Mouse (Mus musculus) hindbrain, embryonic 15.5 days (tissue): ENCODE results near the gene Nobox. TPM values are rescaled to one million over a fixed set of nuclear protein-coding genes. Genes with fewer than 3 reads are reported as not detected.

Source experiments
- ATAC-seq: fragments of 200-750 bp; cut with Nextera tagmentation; 2 replicates; pipeline ENCODE4 v1.8.0; 2017; ENCODE audit warnings: low read depth, moderate number of reproducible peaks, moderate TSS enrichment; ENCODE audit not compliant: low FRiP score
- H3K27ac ChIP-seq: fragments of 300-500 bp; sonication (generic); replicated peaks from 2 replicates; pipeline ENCODE4 v1.5.1; 2015; ENCODE audit warnings: mild to moderate bottlenecking, inconsistent platforms
- H3K27me3 ChIP-seq: fragments of 300-500 bp; sonication (generic); 2 replicates; pipeline ENCODE4 v1.6.1; 2015; ENCODE audit warnings: control low read depth, inconsistent platforms
- H3K36me3 ChIP-seq: fragments of 300-500 bp; sonication (generic); 2 replicates; pipeline ENCODE4 v1.6.1; 2015; ENCODE audit warnings: control low read depth, inconsistent platforms
- H3K4me1 ChIP-seq: fragments of 300-500 bp; sonication (generic); replicated peaks from 2 replicates; pipeline ENCODE4 v1.6.1; 2015; ENCODE audit warnings: control low read depth, inconsistent platforms
- H3K4me2 ChIP-seq: fragments of 300-500 bp; sonication (generic); 2 replicates; pipeline ENCODE4 v1.6.1; 2015; ENCODE audit warnings: moderate library complexity, mild to moderate bottlenecking, inconsistent platforms
- H3K4me3 ChIP-seq: fragments of 300-500 bp; sonication (generic); 2 replicates; pipeline ENCODE4 v1.5.1; 2015; ENCODE audit warnings: mild to moderate bottlenecking, inconsistent platforms
- H3K9ac ChIP-seq: fragments of 300-500 bp; sonication (generic); 2 replicates; pipeline ENCODE4 v1.6.1; 2015; ENCODE audit warnings: inconsistent platforms
- H3K9me3 ChIP-seq: fragments of 300-500 bp; sonication (generic); 2 replicates; pipeline ENCODE4 v1.6.1; 2016; ENCODE audit warnings: control low read depth, inconsistent platforms
- WGBS: fragments of 180-500 bp; shearing (Covaris S2); methylation state at CpG from one replicate; pipeline ENCODE4 v1.1.7; 2015; 5-methylcytosine and 5-hydroxymethylcytosine counted together
- polyA plus RNA-seq: library from polyadenylated mRNA; unstranded; fragments of >200 nt; fragmentation: Nextera tagmentation; extraction: Ambion mirVana; gene quantifications from 2 replicates; pipeline ENCODE4 v1.2.1, GENCODE M21; 2015

Nobox gene
- not detected in 2 replicates for polyA plus RNA-seq

- Histone ChIP-seq H3K36me3 (no peaks in the 10 kb centered on the region), H3K9me3 (no peaks in the 10 kb centered on the region), H3K4me1 (0 out of 2 replicates have a peak, but pooled peaks cover 4% of the 10 kb centered on the region), H3K4me3 (no peak within 1 kb of the TSS), H3K4me2 (no peak within 1 kb of the TSS), H3K9ac (no peak within 1 kb of the TSS), H3K27ac (no peak within 1 kb of the TSS), H3K27me3 (no peaks in the 10 kb centered on the region)
- ATAC-seq: no peak
- WGBS: 67% methylated on average over 16 of the region's 16 CpGs
Observed at GRCm38 (mm10) chr6:43309454-43309853, at the start of gene Nobox. TSS of gene Nobox (minus strand) at chr6:43309554.

GRCm38 (mm10) chr6:43354562-43355241 lies 45.3 kb upstream of the Nobox start:
- Histone ChIP-seq H3K4me3 (no peak overlapping the region), H3K9ac (no peak overlapping the region), H3K4me2 (no peak overlapping the region), H3K36me3 (no peaks in the 10 kb centered on the region), H3K27ac (no peak overlapping the region), H3K9me3 (no peaks in the 10 kb centered on the region), H3K27me3 (no peaks in the 10 kb centered on the region), H3K4me1 (no peaks in the 10 kb centered on the region)
- ATAC-seq: peak; percentile 71; the same call in 1 of the 2 replicates
- 74% methylated on average over 9 of the region's 9 CpGs for WGBS

GRCm38 (mm10) chr6:43353446-43353845 lies 44.1 kb upstream of the Nobox start:
- no peak overlapping the region for H3K4me3 ChIP-seq
- 95% methylated on average over 4 of the region's 4 CpGs for WGBS
- H3K27me3 ChIP-seq: no peaks in the 10 kb centered on the region
- no peaks in the 10 kb centered on the region for H3K4me1 ChIP-seq
- H3K9ac ChIP-seq: no peak overlapping the region
- ATAC-seq: no peak
- H3K4me2 ChIP-seq: no peak overlapping the region
- no peaks in the 10 kb centered on the region for H3K36me3 ChIP-seq
- no peaks in the 10 kb centered on the region for H3K9me3 ChIP-seq
- H3K27ac ChIP-seq: no peak overlapping the region

GRCm38 (mm10) chr6:43349083-43349482 lies 39.7 kb upstream of the Nobox start:
- Histone ChIP-seq H3K27me3 (no peaks in the 10 kb centered on the region), H3K4me1 (no peaks in the 10 kb centered on the region), H3K9me3 (no peaks in the 10 kb centered on the region), H3K36me3 (no peaks in the 10 kb centered on the region), H3K27ac (no peak overlapping the region), H3K4me2 (no peak overlapping the region), H3K4me3 (no peak overlapping the region), H3K9ac (no peak overlapping the region)
- no peak for ATAC-seq
- 70% methylated on average over 4 of the region's 4 CpGs for WGBS

- Histone ChIP-seq H3K9ac (no peak overlapping the region), H3K27me3 (no peaks in the 10 kb centered on the region), H3K27ac (no peak overlapping the region), H3K4me2 (no peak overlapping the region), H3K4me1 (no peaks in the 10 kb centered on the region), H3K4me3 (no peak overlapping the region), H3K36me3 (no peaks in the 10 kb centered on the region), H3K9me3 (no peaks in the 10 kb centered on the region)
- ATAC-seq: no peak
- 96% methylated on average over 1 of the region's 1 CpGs for WGBS
Observed at GRCm38 (mm10) chr6:43347637-43348036, 38.3 kb upstream of the Nobox start.

GRCm38 (mm10) chr6:43343006-43343405 lies 33.7 kb upstream of the Nobox start:
- Histone ChIP-seq H3K36me3 (no peaks in the 10 kb centered on the region), H3K27me3 (no peaks in the 10 kb centered on the region), H3K4me3 (no peak overlapping the region), H3K4me2 (no peak overlapping the region), H3K4me1 (no peaks in the 10 kb centered on the region), H3K27ac (no peak overlapping the region), H3K9ac (no peak overlapping the region), H3K9me3 (no peaks in the 10 kb centered on the region)
- no peak for ATAC-seq
- 78% methylated on average over 1 of the region's 1 CpGs for WGBS

- Histone ChIP-seq H3K4me1 (no peaks in the 10 kb centered on the region; the same call in 1 of the 2 replicates), H3K9me3 (no peaks in the 10 kb centered on the region), H3K36me3 (no peaks in the 10 kb centered on the region), H3K4me3 (no peak overlapping the region), H3K27me3 (no peaks in the 10 kb centered on the region), H3K4me2 (no peak overlapping the region), H3K27ac (no peak overlapping the region), H3K9ac (no peak overlapping the region)
- ATAC-seq: peak; percentile 49; the same call in 1 of the 2 replicates
- WGBS: 59% methylated on average over 2 of the region's 2 CpGs
Observed at GRCm38 (mm10) chr6:43342386-43342785, 33.0 kb upstream of the Nobox start.

DNA sequence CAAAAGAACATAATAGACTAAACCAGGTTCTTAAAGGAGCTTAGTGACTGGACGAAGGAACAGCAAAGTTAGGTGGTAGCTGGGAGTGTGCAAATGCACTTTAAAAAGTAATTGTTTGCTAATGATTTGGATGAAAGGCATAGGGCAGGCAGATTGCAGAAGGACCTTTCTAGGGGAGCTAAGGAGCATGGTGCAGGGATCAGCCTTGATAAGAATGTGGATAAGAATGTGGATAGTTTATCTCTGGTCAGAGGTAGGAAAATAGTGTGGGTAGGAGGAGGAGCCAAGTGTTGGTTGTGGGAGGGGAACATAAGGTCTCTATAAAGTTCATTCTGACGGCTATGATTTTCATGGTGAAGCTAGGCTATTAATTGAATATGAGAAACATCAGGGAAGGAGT lies 29.4 kb upstream of the Nobox start:
- no peaks in the 10 kb centered on the region for H3K27me3 ChIP-seq
- H3K36me3 ChIP-seq: no peaks in the 10 kb centered on the region
- H3K4me1 ChIP-seq: no peaks in the 10 kb centered on the region; the same call in 1 of the 2 replicates
- H3K4me2 ChIP-seq: no peak overlapping the region
- ATAC-seq: no peak
- H3K9ac ChIP-seq: no peak overlapping the region
- H3K4me3 ChIP-seq: no peak overlapping the region
- no peaks in the 10 kb centered on the region for H3K9me3 ChIP-seq
- H3K27ac ChIP-seq: no peak overlapping the region
- WGBS: 85% methylated on average over 2 of the region's 2 CpGs

DNA sequence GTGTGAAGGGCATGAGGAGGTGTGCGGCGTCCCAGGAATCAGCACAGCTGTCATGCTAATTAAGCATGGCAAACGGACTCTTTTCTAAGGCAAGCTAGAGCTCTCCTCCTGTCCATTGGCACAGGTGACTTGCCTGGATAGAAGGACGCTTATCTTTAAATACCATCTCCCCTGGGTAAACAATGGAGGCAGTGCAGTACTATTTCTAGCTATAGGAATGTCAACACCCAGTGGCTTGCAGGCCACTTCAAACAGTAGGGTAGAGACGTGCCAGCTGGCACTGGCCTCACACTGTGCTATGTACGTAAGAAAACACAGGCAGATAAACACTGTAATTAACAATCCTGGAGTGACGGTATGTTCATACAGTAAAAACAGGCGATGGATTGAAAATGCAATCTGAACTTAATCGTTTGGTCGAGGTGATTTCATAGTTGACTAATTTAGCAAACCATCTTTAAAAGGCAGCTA lies 28.2 kb upstream of the Nobox start:
- Histone ChIP-seq H3K4me3 (no peak overlapping the region), H3K4me2 (no peak overlapping the region), H3K36me3 (no peaks in the 10 kb centered on the region), H3K9me3 (no peaks in the 10 kb centered on the region), H3K9ac (no peak overlapping the region), H3K27ac (no peak overlapping the region), H3K27me3 (no peaks in the 10 kb centered on the region), H3K4me1 (no peaks in the 10 kb centered on the region; the same call in 1 of the 2 replicates)
- WGBS: 38% methylated on average over 10 of the region's 10 CpGs
- ATAC-seq: peak; percentile 75

DNA sequence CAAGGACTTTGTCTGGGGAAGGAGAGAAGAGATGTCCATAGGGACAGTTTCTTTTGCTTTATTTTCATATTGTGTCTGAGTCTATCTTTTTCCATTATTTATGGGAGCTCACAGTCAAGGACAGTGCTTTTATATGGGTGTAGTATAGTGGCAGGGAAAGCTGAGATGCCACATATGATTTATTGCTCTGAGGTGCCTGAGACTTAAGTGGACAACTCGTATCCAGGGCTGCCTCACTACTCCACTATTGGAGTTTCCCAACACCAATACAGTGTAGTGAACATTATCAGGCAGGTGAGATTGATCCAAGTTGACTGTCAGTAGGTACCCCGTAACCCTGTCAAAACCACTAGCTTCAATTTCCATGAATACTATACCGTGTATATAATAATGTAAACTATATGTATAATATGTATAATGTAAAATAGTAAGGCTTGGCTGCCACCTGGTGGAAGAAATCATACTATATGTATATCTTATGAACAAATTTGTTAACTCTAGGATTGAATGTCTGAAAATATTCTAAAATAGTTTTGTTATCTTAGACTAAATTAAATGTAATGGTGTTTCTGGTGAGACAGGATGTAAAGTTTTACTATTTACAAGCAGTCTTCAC lies 26.4 kb upstream of the Nobox start:
- Histone ChIP-seq H3K4me1 (no peaks in the 10 kb centered on the region; the same call in 1 of the 2 replicates), H3K9me3 (no peaks in the 10 kb centered on the region), H3K27ac (no peak overlapping the region), H3K4me2 (no peak overlapping the region), H3K27me3 (no peaks in the 10 kb centered on the region), H3K4me3 (no peak overlapping the region), H3K9ac (no peak overlapping the region), H3K36me3 (no peaks in the 10 kb centered on the region)
- 74% methylated on average over 3 of the region's 3 CpGs for WGBS
- peak; percentile 59; the same call in 1 of the 2 replicates for ATAC-seq

DNA sequence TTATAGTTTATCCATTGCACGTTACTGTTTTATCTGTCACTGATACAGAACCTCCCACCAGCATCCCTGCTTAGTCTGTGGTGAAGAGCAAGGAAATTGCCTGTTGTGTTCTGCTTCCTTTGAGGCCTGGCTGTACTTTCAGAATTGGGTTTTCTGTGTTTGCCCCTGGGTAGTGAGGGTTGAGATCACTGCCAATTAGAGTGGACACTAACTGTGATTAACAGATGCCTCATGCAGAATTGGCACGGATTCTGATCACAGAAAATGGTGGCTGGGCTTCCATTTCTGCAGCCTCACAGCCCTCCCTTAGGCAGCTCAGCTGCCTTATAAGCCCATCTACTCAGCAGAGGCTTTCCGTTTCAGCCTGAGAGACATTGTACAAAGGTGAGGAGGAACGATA lies 24.1 kb upstream of the Nobox start:
- Histone ChIP-seq H3K4me2 (no peak overlapping the region), H3K27ac (no peak overlapping the region), H3K27me3 (no peaks in the 10 kb centered on the region), H3K36me3 (no peaks in the 10 kb centered on the region), H3K9me3 (no peaks in the 10 kb centered on the region), H3K9ac (no peak overlapping the region), H3K4me1 (no peaks in the 10 kb centered on the region; the same call in 1 of the 2 replicates), H3K4me3 (no peak overlapping the region)
- ATAC-seq: no peak
- 59% methylated on average over 4 of the region's 4 CpGs for WGBS

- Histone ChIP-seq H3K9me3 (no peaks in the 10 kb centered on the region), H3K4me1 (0 out of 2 replicates have a peak, but pooled peaks cover 4% of the 10 kb centered on the region), H3K4me3 (no peak overlapping the region), H3K4me2 (no peak overlapping the region), H3K27me3 (no peaks in the 10 kb centered on the region), H3K36me3 (no peaks in the 10 kb centered on the region), H3K27ac (no peak overlapping the region), H3K9ac (no peak overlapping the region)
- 59% methylated on average over 8 of the region's 8 CpGs for WGBS
- no peak for ATAC-seq
Observed at GRCm38 (mm10) chr6:43312961-43313656, 3.8 kb upstream of the Nobox start.
